Mouse (Mus musculus) Patski (cell line): Measurements from ENCODE around the gene Hspbap1. TPM values are rescaled to one million over a fixed set of nuclear protein-coding genes. Genes with fewer than 3 reads are reported as not detected.

Source experiments
- ATAC-seq: fragments of 100-300 bp; one replicate; pipeline ENCODE4 v1.8.0; 2021
- CTCF ChIA-PET: fragments of 350-600 bp; sonication (Branson Sonifier 250); formaldehyde crosslinking; loops from one replicate; lab custom pipeline; 2022; ENCODE audit warnings: inconsistent platforms; lab: Charles Lee
- POLR2A ChIA-PET: fragments of 350-600 bp; sonication (Branson Sonifier 250); formaldehyde crosslinking; loops from one replicate; lab custom pipeline; 2022; ENCODE audit warnings: antibody characterized with exemption, inconsistent platforms; lab: Charles Lee
- DNase-seq: peaks from one replicate; pipeline ENCODE4 v3.0.0-alpha.2; 2011; ENCODE audit warnings: low read depth, low spot score
- H3K27me3 ChIP-seq: fragments of 371-371 bp; one replicate; pipeline ENCODE4 v1.5.1; 2021
- CTCF ChIP-seq: fragments of 100-300 bp; IDR thresholded peaks from one replicate; pipeline ENCODE4 v1.5.1; 2021
- in situ Hi-C: fragments of 300-500 bp; cut with MboI; formaldehyde crosslinking; loops from 3 replicates; pipeline ENCODE4 v1.11.1; 2018; ENCODE audit warnings: low pct_unique_long_range_greater_than_20kb, mixed read lengths
- polyA plus RNA-seq: library from polyadenylated mRNA; unstranded; gene quantifications from one replicate; pipeline ENCODE4 v1.2.3, GENCODE M21; 2021

Gene Hspbap1
- polyA plus RNA-seq: 14.2 TPM

- ChIA-PET POLR2A (no interaction called here), CTCF (no interaction called here)
- in situ Hi-C loops: loop anchor here (5.0 kb wide), 1 partner anchor 47 kb away; no protein-coding TSS in a partner anchor
- DNase-seq: peak; percentile 34
- peak; percentile 73 for ATAC-seq
- no peak for TF ChIP-seq CTCF
- no peaks in the 10 kb centered on the region for H3K27me3 ChIP-seq
Measured at GRCm38 (mm10) chr16:35769878-35770657, at the start of gene Hspbap1. Hspbap1 (plus strand) TSS chr16:35770375.

- ATAC-seq (no peak), DNase-seq (no peak)
- TF ChIP-seq CTCF: no peak
- no peaks in the 10 kb centered on the region for H3K27me3 ChIP-seq
- in situ Hi-C loops: no loop called here
- ChIA-PET POLR2A (no interaction called here), CTCF (interaction anchor here (1.7 kb wide), 1 partner anchor 184 kb away, joined by 6 read pairs; the partner anchor contains the start of gene Sema5b)
Measured at GRCm38 (mm10) chr16:35724561-35724960, 45.6 kb upstream of the Hspbap1 start.

- in situ Hi-C loops: no loop called here
- ChIA-PET CTCF (interaction anchor here (0.7 to 2.0 kb wide), 6 partner anchors 9 to 186 kb away, joined by 3 to 16 read pairs (median 4); partner anchors contain the start of gene Sema5b), POLR2A (no interaction called here)
- ATAC-seq (no peak), DNase-seq (no peak)
- TF ChIP-seq CTCF: peak; percentile 61
- no peaks in the 10 kb centered on the region for H3K27me3 ChIP-seq
Measured at GRCm38 (mm10) chr16:35726601-35727000, 43.6 kb upstream of the Hspbap1 start.

- H3K27me3 ChIP-seq: no peaks in the 10 kb centered on the region
- no peak for TF ChIP-seq CTCF
- ChIA-PET CTCF (no interaction called here), POLR2A (no interaction called here)
- in situ Hi-C loops: no loop called here
- ATAC-seq (no peak), DNase-seq (no peak)
Measured at GRCm38 (mm10) chr16:35729151-35729738, 40.9 kb upstream of the Hspbap1 start.

- DNase-seq: no peak
- in situ Hi-C loops: loop anchor here (5.0 kb wide), 1 partner anchor 85 kb away; no protein-coding TSS in a partner anchor
Measured at GRCm38 (mm10) chr16:35732096-35732495, 38.1 kb upstream of the Hspbap1 start.

GRCm38 (mm10) chr16:35734038-35734437, 36.1 kb upstream of the Hspbap1 start:
- CTCF ChIA-PET: interaction anchor here (0.7 to 2.6 kb wide), 6 partner anchors 9 to 86 kb away, joined by 3 to 23 read pairs (median 4); no protein-coding TSS in a partner anchor
- in situ Hi-C loops: loop anchor here (5.0 kb wide), 1 partner anchor 83 kb away; no protein-coding TSS in a partner anchor
- ATAC-seq: peak; percentile 60
- no peaks in the 10 kb centered on the region for H3K27me3 ChIP-seq
- DNase-seq: no peak
- POLR2A ChIA-PET: no interaction called here
- peak; percentile 93 for TF ChIP-seq CTCF

More at GRCm38 (mm10) chr16:35732096-35732495, 38.1 kb upstream of the Hspbap1 start:
- no peaks in the 10 kb centered on the region for H3K27me3 ChIP-seq
- ATAC-seq: no peak
- CTCF ChIA-PET: interaction anchor here (2.6 kb wide), 1 partner anchor 85 kb away, joined by 23 read pairs; no protein-coding TSS in a partner anchor
- TF ChIP-seq CTCF: no peak
- POLR2A ChIA-PET: no interaction called here

GRCm38 (mm10) chr16:35738096-35738767, 31.9 kb upstream of the Hspbap1 start:
- no peak for ATAC-seq
- CTCF ChIA-PET: no interaction called here
- TF ChIP-seq CTCF: no peak
- in situ Hi-C loops: no loop called here
- H3K27me3 ChIP-seq: no peaks in the 10 kb centered on the region
- DNase-seq: no peak
- POLR2A ChIA-PET: no interaction called here

GRCm38 (mm10) chr16:35739548-35739947, 30.6 kb upstream of the Hspbap1 start:
- TF ChIP-seq CTCF: no peak
- ATAC-seq (no peak), DNase-seq (no peak)
- POLR2A ChIA-PET: no interaction called here
- CTCF ChIA-PET: interaction anchor here (1.0 to 1.2 kb wide), 2 partner anchors 22 to 29 kb away, joined by 3 read pairs; no protein-coding TSS in a partner anchor
- H3K27me3 ChIP-seq: no peaks in the 10 kb centered on the region
- in situ Hi-C loops: no loop called here

GRCm38 (mm10) chr16:35740357-35740756, 29.8 kb upstream of the Hspbap1 start:
- TF ChIP-seq CTCF: no peak
- POLR2A ChIA-PET: no interaction called here
- DNase-seq (no peak), ATAC-seq (no peak)
- CTCF ChIA-PET: no interaction called here
- in situ Hi-C loops: no loop called here
- no peaks in the 10 kb centered on the region for H3K27me3 ChIP-seq

GRCm38 (mm10) chr16:35740943-35741342, 29.2 kb upstream of the Hspbap1 start:
- TF ChIP-seq CTCF: no peak
- ATAC-seq (no peak), DNase-seq (no peak)
- in situ Hi-C loops: no loop called here
- no peaks in the 10 kb centered on the region for H3K27me3 ChIP-seq
- ChIA-PET POLR2A (interaction anchor here (0.6 kb wide), 1 partner anchor 424 kb away, joined by 4 read pairs; no protein-coding TSS in a partner anchor), CTCF (no interaction called here)
